Mouse (Mus musculus) C2C12 (cell line): ENCODE results near the gene Thnsl2. TPM values are rescaled to one million over a fixed set of nuclear protein-coding genes. Genes with fewer than 3 reads are reported as not detected.

Experiments used
- H3K27me3 ChIP-seq: one replicate; pipeline ENCODE4 v1.6.1; 2011; ENCODE audit not compliant: control insufficient read depth, insufficient read depth, insufficient read length
- H3K36me3 ChIP-seq: one replicate; pipeline ENCODE4 v1.6.1; 2011; ENCODE audit not compliant: control insufficient read depth, insufficient read depth
- H3K4me3 ChIP-seq: one replicate; pipeline ENCODE4 v1.5.1; 2011; ENCODE audit warnings: mild to moderate bottlenecking, control low read depth; ENCODE audit not compliant: poor library complexity, insufficient read depth, severe bottlenecking
- H3K79me2 ChIP-seq: one replicate; pipeline ENCODE4 v1.6.1; 2011; ENCODE audit not compliant: control insufficient read depth, insufficient read depth
- H3K79me3 ChIP-seq: one replicate; pipeline ENCODE4 v1.6.1; 2011; ENCODE audit warnings: low read depth, control low read depth
- H3ac ChIP-seq: one replicate; pipeline ENCODE3; 2011; ENCODE audit warnings: low read depth; ENCODE audit not compliant: control insufficient read depth, insufficient read length
- CEBPB ChIP-seq: IDR thresholded peaks from one replicate; pipeline ENCODE4 v1.6.1; 2011; ENCODE audit warnings: low read depth, mild to moderate bottlenecking, control low read depth, moderate library complexity
- CTCF ChIP-seq: IDR thresholded peaks from one replicate; pipeline ENCODE4 v1.5.1; 2011; ENCODE audit not compliant: control insufficient read depth, insufficient read depth, insufficient read length
- FOSL1 ChIP-seq: IDR thresholded peaks from one replicate; pipeline ENCODE4 v1.8.0; 2011; ENCODE audit warnings: mild to moderate bottlenecking, low read length; ENCODE audit not compliant: poor library complexity, insufficient read depth, severe bottlenecking
- MAX ChIP-seq: IDR thresholded peaks from one replicate; pipeline ENCODE4 v1.6.1; 2011; ENCODE audit warnings: mild to moderate bottlenecking, control low read depth
- MYOD1 ChIP-seq: IDR thresholded peaks from one replicate; pipeline ENCODE4 v1.6.1; 2011; ENCODE audit warnings: low read depth; ENCODE audit not compliant: control insufficient read depth, insufficient read length
- MYOG ChIP-seq: IDR thresholded peaks from one replicate; pipeline ENCODE4 v1.6.1; 2011; ENCODE audit not compliant: control insufficient read depth, insufficient read length; ENCODE audit errors: extremely low read depth
- USF1 ChIP-seq: IDR thresholded peaks from one replicate; pipeline ENCODE4 v1.6.1; 2011; ENCODE audit warnings: low read depth, mild to moderate bottlenecking, control low read depth, moderate library complexity
- polyA plus RNA-seq: library from polyadenylated mRNA; unstranded; fragments of >200 nt; fragmentation: generic; extraction: Trizol; gene quantifications from one replicate; pipeline ENCODE4 v1.2.1, GENCODE M21; 2012; ENCODE audit warnings: missing spikeins

Gene Thnsl2
- polyA plus RNA-seq, 1 experiment = not detected

GRCm38 (mm10) chr6:71180596-71180995 is 36.4 kb upstream of the Thnsl2 start:
- H3K4me3 ChIP-seq = no peak overlapping the region
- no peaks in the 10 kb centered on the region for H3K27me3 ChIP-seq
- H3K79me2 ChIP-seq = no peaks in the 10 kb centered on the region
- H3K79me3 ChIP-seq = no peaks in the 10 kb centered on the region
- no peaks in the 10 kb centered on the region for H3K36me3 ChIP-seq
- no peak for TF ChIP-seq CTCF
- no peak for TF ChIP-seq CEBPB
- no peak for TF ChIP-seq FOSL1
- no peak for TF ChIP-seq USF1
- no peak for TF ChIP-seq MAX
- no peak for TF ChIP-seq MYOG
- no peak for TF ChIP-seq MYOD1
- no peak overlapping the region for H3ac ChIP-seq

GRCm38 (mm10) chr6:71172812-71173580 is 28.8 kb upstream of the Thnsl2 start:
- Histone ChIP-seq H3K4me3 (no peak overlapping the region), H3K27me3 (no peaks in the 10 kb centered on the region), H3K36me3 (no peaks in the 10 kb centered on the region), H3ac (no peak overlapping the region), H3K79me3 (no peaks in the 10 kb centered on the region), H3K79me2 (no peaks in the 10 kb centered on the region)
- no peak for TF ChIP-seq MYOG
- no peak for TF ChIP-seq MYOD1

GRCm38 (mm10) chr6:71166551-71167169 is 22.4 kb upstream of the Thnsl2 start:
- H3K79me2 ChIP-seq = no peaks in the 10 kb centered on the region
- no peak for TF ChIP-seq MYOG
- TF ChIP-seq CTCF = peak; percentile 45
- no peak for TF ChIP-seq FOSL1
- no peak for TF ChIP-seq USF1
- TF ChIP-seq MAX = no peak
- peak; percentile 53 for TF ChIP-seq CEBPB
- peak; percentile 65 for TF ChIP-seq MYOD1
- H3K27me3 ChIP-seq = no peaks in the 10 kb centered on the region
- H3K36me3 ChIP-seq = no peaks in the 10 kb centered on the region
- H3K4me3 ChIP-seq = no peak overlapping the region
- no peaks in the 10 kb centered on the region for H3K79me3 ChIP-seq
- H3ac ChIP-seq = no peak overlapping the region

DNA sequence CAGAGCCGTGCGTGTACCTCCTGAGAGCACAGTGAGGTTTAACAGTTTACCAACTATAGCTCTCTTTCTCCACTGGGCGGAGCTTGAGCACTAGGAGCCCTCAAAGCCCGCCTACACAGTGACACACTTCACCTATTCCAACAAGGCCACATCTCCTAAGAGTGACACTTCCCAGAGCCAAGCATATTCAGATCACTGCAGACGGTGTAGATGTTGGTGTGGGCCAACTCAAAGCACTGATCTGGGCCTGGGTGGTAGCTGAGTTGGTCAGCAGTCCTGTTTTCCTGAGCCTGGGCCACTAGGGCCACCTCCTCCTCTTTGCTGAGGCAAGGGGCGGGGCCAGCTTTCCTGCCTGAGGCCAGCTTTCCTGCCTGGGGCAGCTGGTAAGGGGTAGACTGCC is 20.2 kb upstream of the Thnsl2 start:
- TF ChIP-seq MYOD1 (no peak), MYOG (no peak), MAX (no peak), CEBPB (no peak), FOSL1 (no peak), USF1 (no peak), CTCF (no peak)
- Histone ChIP-seq H3ac (no peak overlapping the region), H3K27me3 (no peaks in the 10 kb centered on the region), H3K4me3 (no peak overlapping the region), H3K36me3 (no peaks in the 10 kb centered on the region), H3K79me2 (no peaks in the 10 kb centered on the region), H3K79me3 (no peaks in the 10 kb centered on the region)

GRCm38 (mm10) chr6:71162269-71162668 is 18.0 kb upstream of the Thnsl2 start:
- peaks cover 4% of the 10 kb centered on the region for H3K27me3 ChIP-seq
- no peak overlapping the region for H3K4me3 ChIP-seq
- H3ac ChIP-seq = no peak overlapping the region
- H3K79me2 ChIP-seq = no peaks in the 10 kb centered on the region
- TF ChIP-seq FOSL1 (no peak), MYOD1 (no peak), CTCF (no peak), USF1 (no peak), CEBPB (no peak), MAX (no peak), MYOG (no peak)
- no peaks in the 10 kb centered on the region for H3K79me3 ChIP-seq
- H3K36me3 ChIP-seq = no peaks in the 10 kb centered on the region

DNA sequence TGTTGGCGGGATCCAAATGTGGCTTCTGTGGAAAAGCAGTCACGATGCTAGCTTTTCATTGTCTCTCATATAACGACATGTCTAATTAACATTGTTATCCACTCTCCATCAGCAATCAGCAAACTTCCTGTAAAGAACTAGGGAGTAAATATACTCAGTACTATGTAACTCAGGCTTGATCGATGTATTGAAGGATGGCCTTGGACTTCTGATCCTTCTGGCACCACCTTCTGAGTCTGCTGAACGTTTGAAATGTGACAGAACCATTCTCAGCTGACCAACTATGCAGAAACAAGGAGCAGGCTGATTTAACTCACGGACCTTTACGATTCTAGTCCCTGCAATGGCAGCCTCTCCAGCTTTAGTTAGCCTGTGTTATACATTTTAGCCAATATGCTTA is 17.1 kb upstream of the Thnsl2 start:
- Histone ChIP-seq H3K27me3 (peaks cover 4% of the 10 kb centered on the region), H3K79me3 (no peaks in the 10 kb centered on the region), H3ac (no peak overlapping the region), H3K4me3 (no peak overlapping the region), H3K36me3 (no peaks in the 10 kb centered on the region), H3K79me2 (no peaks in the 10 kb centered on the region)
- TF ChIP-seq FOSL1 (no peak), MYOD1 (no peak), USF1 (no peak), MAX (no peak), CEBPB (no peak), MYOG (no peak), CTCF (no peak)
